Mouse (Mus musculus) lung, adult 2 months (tissue): Measurements from ENCODE around the gene Tmem156.

Source experiments
- CTCF ChIP-seq: fragments of 200-500 bp; IDR thresholded peaks from 2 replicates; pipeline ENCODE4 v1.5.1; 2011; ENCODE audit warnings: mild to moderate bottlenecking, low read length, control low read depth; ENCODE audit not compliant: insufficient read depth
- POLR2A ChIP-seq: fragments of 200-500 bp; IDR thresholded peaks from 2 replicates; pipeline ENCODE4 v1.6.1; 2011; ENCODE audit warnings: low read depth, mild to moderate bottlenecking, control low read depth, low read length, borderline replicate concordance; ENCODE audit errors: extremely low read depth

GRCm38 (mm10) chr5:65079881-65080280 is 12.1 kb downstream of the Tmem156 start:
- TF ChIP-seq CTCF (no peak), POLR2A (no peak)
